Mouse (Mus musculus): ENCODE results near the gene Fez2. TPM values are rescaled to one million over a fixed set of nuclear protein-coding genes. Genes with fewer than 3 reads are reported as not detected.

Gene Fez2
- polyA plus RNA-seq, 1 experiment from 2014 or later = 43.2 TPM

GRCm38 (mm10) chr17:78331438-78331837 is 86.5 kb downstream of the Fez2 start:
- no peak for DNase-seq (ENCODE audit: low spot score)
- Histone ChIP-seq H3K27ac (replicated peaks; ENCODE audit: low read depth, low read length) (no peak overlapping the region), H3K9me3 (ENCODE audit: control insufficient read depth, low read length) (no peaks in the 10 kb centered on the region), H3K4me1 (ENCODE audit: control insufficient read depth, insufficient read depth, low read length) (no peaks in the 10 kb centered on the region), H3K27me3 (replicated peaks; ENCODE audit: control insufficient read depth, insufficient read depth, low read length) (no peaks in the 10 kb centered on the region), H3K9ac (ENCODE audit: low read depth, low read length) (no peak overlapping the region), H3K4me2 (ENCODE audit: low read depth, low read length) (no peak overlapping the region), H3K36me3 (ENCODE audit: control insufficient read depth, insufficient read depth, low read length) (peaks cover 18% of the 10 kb centered on the region), H3K4me3 (ENCODE audit: low read depth, low read length) (no peak overlapping the region)
- WGBS = 83% methylated on average over 8 of the region's 8 CpGs
- no peak for ATAC-seq (ENCODE audit: low read depth)

GRCm38 (mm10) chr17:78328287-78328686 is 89.7 kb downstream of the Fez2 start:
- Histone ChIP-seq H3K36me3 (ENCODE audit: control insufficient read depth, insufficient read depth, low read length) (0 out of 2 replicates have a peak, but pooled peaks cover 2% of the 10 kb centered on the region), H3K27me3 (replicated peaks; ENCODE audit: control insufficient read depth, insufficient read depth, low read length) (no peaks in the 10 kb centered on the region), H3K9ac (ENCODE audit: low read depth, low read length) (no peak overlapping the region), H3K4me3 (ENCODE audit: low read depth, low read length) (no peak overlapping the region), H3K9me3 (ENCODE audit: control insufficient read depth, low read length) (no peaks in the 10 kb centered on the region), H3K4me1 (ENCODE audit: control insufficient read depth, insufficient read depth, low read length) (no peaks in the 10 kb centered on the region), H3K4me2 (ENCODE audit: low read depth, low read length) (no peak overlapping the region), H3K27ac (replicated peaks; ENCODE audit: low read depth, low read length) (0 out of 2 replicates have a peak overlapping the region, but pooled peaks have one; percentile 15)
- 60% methylated on average over 3 of the region's 3 CpGs for whole genome bisulfite sequencing
- ATAC-seq (ENCODE audit: low read depth) = no peak
- DNase-seq (ENCODE audit: low spot score) = no peak

GRCm38 (mm10) chr17:78327187-78327586 is 90.8 kb downstream of the Fez2 start:
- no peak overlapping the region for H3K9ac ChIP-seq (ENCODE audit: low read depth, low read length)
- H3K27me3 ChIP-seq (replicated peaks; ENCODE audit: control insufficient read depth, insufficient read depth, low read length) = no peaks in the 10 kb centered on the region
- H3K36me3 ChIP-seq (ENCODE audit: control insufficient read depth, insufficient read depth, low read length) = 0 out of 2 replicates have a peak, but pooled peaks cover 2% of the 10 kb centered on the region
- no peak overlapping the region for H3K27ac ChIP-seq (replicated peaks; ENCODE audit: low read depth, low read length)
- no peak overlapping the region for H3K4me3 ChIP-seq (ENCODE audit: low read depth, low read length)
- H3K4me1 ChIP-seq (ENCODE audit: control insufficient read depth, insufficient read depth, low read length) = peaks cover 3% of the 10 kb centered on the region; the same call in 1 of the 2 replicates
- ATAC-seq (ENCODE audit: low read depth) = no peak
- no peaks in the 10 kb centered on the region for H3K9me3 ChIP-seq (ENCODE audit: control insufficient read depth, low read length)
- DNase-seq (ENCODE audit: low spot score) = no peak
- H3K4me2 ChIP-seq (ENCODE audit: low read depth, low read length) = no peak overlapping the region
- WGBS = 87% methylated on average over 4 of the region's 4 CpGs

GRCm38 (mm10) chr17:78326381-78326780 is 91.6 kb downstream of the Fez2 start:
- Histone ChIP-seq H3K4me3 (ENCODE audit: low read depth, low read length) (no peak overlapping the region), H3K27ac (replicated peaks; ENCODE audit: low read depth, low read length) (no peak overlapping the region), H3K9ac (ENCODE audit: low read depth, low read length) (no peak overlapping the region), H3K36me3 (ENCODE audit: control insufficient read depth, insufficient read depth, low read length) (0 out of 2 replicates have a peak, but pooled peaks cover 2% of the 10 kb centered on the region), H3K4me2 (ENCODE audit: low read depth, low read length) (no peak overlapping the region), H3K27me3 (replicated peaks; ENCODE audit: control insufficient read depth, insufficient read depth, low read length) (no peaks in the 10 kb centered on the region), H3K4me1 (ENCODE audit: control insufficient read depth, insufficient read depth, low read length) (peaks cover 4% of the 10 kb centered on the region; the same call in 1 of the 2 replicates), H3K9me3 (ENCODE audit: control insufficient read depth, low read length) (no peaks in the 10 kb centered on the region)
- 78% methylated on average over 2 of the region's 2 CpGs for WGBS
- DNase-seq (ENCODE audit: low spot score) (no peak), ATAC-seq (ENCODE audit: low read depth) (no peak)

GRCm38 (mm10) chr17:78325761-78326332 is 92.1 kb downstream of the Fez2 start:
- H3K4me2 ChIP-seq (ENCODE audit: low read depth, low read length) = no peak overlapping the region
- peaks cover 4% of the 10 kb centered on the region; the same call in 1 of the 2 replicates for H3K4me1 ChIP-seq (ENCODE audit: control insufficient read depth, insufficient read depth, low read length)
- H3K27me3 ChIP-seq (replicated peaks; ENCODE audit: control insufficient read depth, insufficient read depth, low read length) = no peaks in the 10 kb centered on the region
- ATAC-seq (ENCODE audit: low read depth) (peak; percentile 50; the same call in 1 of the 2 replicates), DNase-seq (ENCODE audit: low spot score) (no peak)
- 0 out of 2 replicates have a peak, but pooled peaks cover 2% of the 10 kb centered on the region for H3K36me3 ChIP-seq (ENCODE audit: control insufficient read depth, insufficient read depth, low read length)
- H3K4me3 ChIP-seq (ENCODE audit: low read depth, low read length) = no peak overlapping the region
- H3K9me3 ChIP-seq (ENCODE audit: control insufficient read depth, low read length) = no peaks in the 10 kb centered on the region
- H3K27ac ChIP-seq (replicated peaks; ENCODE audit: low read depth, low read length) = no peak overlapping the region
- H3K9ac ChIP-seq (ENCODE audit: low read depth, low read length) = no peak overlapping the region
- WGBS = 76% methylated on average over 7 of the region's 7 CpGs

- Histone ChIP-seq H3K27ac (replicated peaks; ENCODE audit: low read depth, low read length) (no peak overlapping the region), H3K36me3 (ENCODE audit: control insufficient read depth, insufficient read depth, low read length) (peaks cover 12% of the 10 kb centered on the region; the same call in 1 of the 2 replicates), H3K9me3 (ENCODE audit: control insufficient read depth, low read length) (no peaks in the 10 kb centered on the region), H3K4me2 (ENCODE audit: low read depth, low read length) (no peak overlapping the region), H3K27me3 (replicated peaks; ENCODE audit: control insufficient read depth, insufficient read depth, low read length) (no peaks in the 10 kb centered on the region), H3K9ac (ENCODE audit: low read depth, low read length) (no peak overlapping the region), H3K4me3 (ENCODE audit: low read depth, low read length) (no peak overlapping the region), H3K4me1 (ENCODE audit: control insufficient read depth, insufficient read depth, low read length) (peaks cover 4% of the 10 kb centered on the region; the same call in 1 of the 2 replicates)
- 32% methylated on average over 18 of the region's 18 CpGs for whole genome bisulfite sequencing
- DNase-seq (ENCODE audit: low spot score) (no peak), ATAC-seq (ENCODE audit: low read depth) (no peak)
These were observed 95.3 kb downstream of the Fez2 start for GRCm38 (mm10) chr17:78322369-78323335.

GRCm38 (mm10) chr17:78321216-78321835 is 96.6 kb downstream of the Fez2 start:
- DNase-seq (ENCODE audit: low spot score) (no peak), ATAC-seq (ENCODE audit: low read depth) (no peak)
- no peak overlapping the region for H3K4me3 ChIP-seq (ENCODE audit: low read depth, low read length)
- H3K27me3 ChIP-seq (replicated peaks; ENCODE audit: control insufficient read depth, insufficient read depth, low read length) = no peaks in the 10 kb centered on the region
- H3K9me3 ChIP-seq (ENCODE audit: control insufficient read depth, low read length) = no peaks in the 10 kb centered on the region
- H3K9ac ChIP-seq (ENCODE audit: low read depth, low read length) = no peak overlapping the region
- peaks cover 4% of the 10 kb centered on the region; the same call in 1 of the 2 replicates for H3K4me1 ChIP-seq (ENCODE audit: control insufficient read depth, insufficient read depth, low read length)
- no peak overlapping the region for H3K4me2 ChIP-seq (ENCODE audit: low read depth, low read length)
- WGBS = 71% methylated on average over 11 of the region's 11 CpGs
- peaks cover 19% of the 10 kb centered on the region for H3K36me3 ChIP-seq (ENCODE audit: control insufficient read depth, insufficient read depth, low read length)
- no peak overlapping the region for H3K27ac ChIP-seq (replicated peaks; ENCODE audit: low read depth, low read length)

All from embryonic facial prominence, embryonic 14.5 days (tissue).